Mouse (Mus musculus): ENCODE measurements around the gene Slc30a7.

- TF ChIP-seq CTCF (IDR thresholded peaks at IDR 0.05; ENCODE audit: control insufficient read depth, insufficient read depth, low read length) (no peak), POLR2A (IDR thresholded peaks at IDR 0.05; ENCODE audit: borderline replicate concordance, control insufficient read depth, low read depth, low read length) (no peak)
Observed at GRCm38 (mm10) chr3:116026996-116027395, 19.8 kb upstream of the Slc30a7 start.
